Mouse (Mus musculus) cerebellum, adult 8-10 months (tissue): ENCODE data around the gene Glg1.
"Not testable (repeated sequence)": the region's sequence is repeated elsewhere in the genome, so short reads cannot be mapped to it uniquely, and the experiment has no call there.

Experiments
- DNase-seq: peaks from one replicate; pipeline ENCODE4 v3.0.0; 2022

The Glg1 gene

GRCm38 (mm10) chr8:111258631-111259407, at the start of gene Glg1:
TSS of gene Glg1 (minus strand) at chr8:111259216.
- DNase-seq, result peak; percentile 92

GRCm38 (mm10) chr8:111305031-111305730, 46.2 kb upstream of the Glg1 start:
- DNase-seq, result no peak

GRCm38 (mm10) chr8:111304359-111304758, 45.3 kb upstream of the Glg1 start:
- DNase-seq, result no peak

GRCm38 (mm10) chr8:111303076-111303803, 44.2 kb upstream of the Glg1 start:
- not testable (repeated sequence) for DNase-seq

GRCm38 (mm10) chr8:111300597-111301546, 41.9 kb upstream of the Glg1 start:
- DNase-seq, result peak; percentile 25

GRCm38 (mm10) chr8:111299821-111300568, 41.0 kb upstream of the Glg1 start, which contains the start of gene Rfwd3:
TSS of gene Rfwd3 (minus strand) at chr8:111300222.
- DNase-seq, result peak; percentile 95

GRCm38 (mm10) chr8:111299363-111299820, 40.4 kb upstream of the Glg1 start:
- peak; percentile 51 for DNase-seq

- peak; percentile 20 for DNase-seq
Measured at GRCm38 (mm10) chr8:111298011-111298410, 39.0 kb upstream of the Glg1 start.

GRCm38 (mm10) chr8:111291733-111292132, 32.7 kb upstream of the Glg1 start:
- no peak for DNase-seq

GRCm38 (mm10) chr8:111290586-111290985, 31.6 kb upstream of the Glg1 start:
- DNase-seq, result no peak

- no peak for DNase-seq
Measured at GRCm38 (mm10) chr8:111285603-111286002, 26.6 kb upstream of the Glg1 start.

GRCm38 (mm10) chr8:111282093-111282492, 23.1 kb upstream of the Glg1 start:
- no peak for DNase-seq

GRCm38 (mm10) chr8:111268277-111268676, 9.3 kb upstream of the Glg1 start:
- no peak for DNase-seq

GRCm38 (mm10) chr8:111266161-111266560, 7.1 kb upstream of the Glg1 start:
- DNase-seq, result not testable (repeated sequence)

- no peak for DNase-seq
Measured at GRCm38 (mm10) chr8:111264693-111265220, 5.7 kb upstream of the Glg1 start.

- no peak for DNase-seq
Measured at GRCm38 (mm10) chr8:111261981-111262381, 3.0 kb upstream of the Glg1 start.

- no peak for DNase-seq
Measured at GRCm38 (mm10) chr8:111260251-111260650, 1.2 kb upstream of the Glg1 start.

GRCm38 (mm10) chr8:111259408-111259741, 359 bp upstream of the Glg1 start:
- no peak for DNase-seq

- DNase-seq, result no peak
Measured at GRCm38 (mm10) chr8:111258010-111258630, 896 bp downstream of the Glg1 start.

GRCm38 (mm10) chr8:111252487-111253112, 6.4 kb downstream of the Glg1 start:
- no peak for DNase-seq
